Mouse (Mus musculus) frontal cortex, postnatal 14 days (tissue): ENCODE measurements at regions not wholly inside any gene's neighbourhood (a gene's known extent, or its start where the extent isn't known, plus 50 kb on each side); places are given as distances from the start of the nearest gene placed in this dataset.

Experiments used
- DNase-seq, 2 experiments: peaks; one replicate each; pipeline ENCODE4 v3.0.0; 2022; ENCODE audit warnings: low spot score in 2 of 2

- peak; percentile 51 to 81 for DNase-seq
Observed at GRCm38 (mm10) chr1:57269679-57270354, 107.6 kb upstream of the 1700066M21Rik start.

- DNase-seq = no peak
Observed at GRCm38 (mm10) chr1:57272593-57272992, 104.8 kb upstream of the 1700066M21Rik start.

GRCm38 (mm10) chr1:57281549-57281948 lies 95.9 kb upstream of the 1700066M21Rik start:
- no peak for DNase-seq

GRCm38 (mm10) chr1:57296186-57296585 lies 81.2 kb upstream of the 1700066M21Rik start:
- no peak for DNase-seq

GRCm38 (mm10) chr1:57298557-57298956 lies 78.9 kb upstream of the 1700066M21Rik start:
- no peak for DNase-seq

GRCm38 (mm10) chr1:57301260-57301979 lies 76.0 kb upstream of the 1700066M21Rik start:
- DNase-seq = no peak

- peak in 1 of 2 experiments; percentile 7 for DNase-seq
Observed at GRCm38 (mm10) chr1:57301980-57302331, 75.5 kb upstream of the 1700066M21Rik start.

GRCm38 (mm10) chr1:57304757-57305156 lies 72.7 kb upstream of the 1700066M21Rik start:
- no peak for DNase-seq

- DNase-seq = no peak
Observed at GRCm38 (mm10) chr1:57322535-57322934, 54.9 kb upstream of the 1700066M21Rik start.

- DNase-seq = no peak
Observed at GRCm38 (mm10) chr1:57323118-57323517, 54.3 kb upstream of the 1700066M21Rik start.

GRCm38 (mm10) chr1:57325585-57326165 lies 51.7 kb upstream of the 1700066M21Rik start:
- no peak for DNase-seq
